Mouse (Mus musculus) granulocyte monocyte progenitor cell, adult 5-6 weeks (primary cell): ENCODE data around the gene Snd1. TPM values are rescaled to one million over a fixed set of nuclear protein-coding genes. Genes with fewer than 3 reads are reported as not detected.

Experiments
- ATAC-seq: replicated peaks from 2 replicates; pipeline ENCODE4 v1.8.0; 2016; ENCODE audit warnings: mild to moderate bottlenecking, moderate TSS enrichment, inconsistent platforms; ENCODE audit not compliant: poor library complexity, severe bottlenecking
- total RNA-seq, 2 experiments: library from RNA; stranded (forward) in 1 of 2; stranded (reverse) in 1 of 2; fragments of 200-712, 200-1000 nt in 1 of 2; fragments of >200 nt in 1 of 2; fragmentation: Nextera tagmentation in 1 of 2; gene quantifications; 2 replicates each; pipeline ENCODE4 v1.2.3; 2014 to 2017

Gene Snd1
- total RNA-seq, 2 experiments from 2014 or later = 139 to 188 TPM

- ATAC-seq = no peak
These were observed 403.2 kb downstream of the Snd1 start for GRCm38 (mm10) chr6:28877945-28878666.

- ATAC-seq = no peak
These were observed 404.4 kb downstream of the Snd1 start for GRCm38 (mm10) chr6:28879315-28879714.

- ATAC-seq = peak; percentile 31
These were observed 406.0 kb downstream of the Snd1 start for GRCm38 (mm10) chr6:28880909-28881308.

GRCm38 (mm10) chr6:28883518-28883917, 408.6 kb downstream of the Snd1 start:
- no peak for ATAC-seq

GRCm38 (mm10) chr6:28886724-28887440, 411.9 kb downstream of the Snd1 start:
- ATAC-seq = no peak

GRCm38 (mm10) chr6:28890426-28890825, 415.5 kb downstream of the Snd1 start:
- ATAC-seq = no peak

GRCm38 (mm10) chr6:28891480-28891879, 416.5 kb downstream of the Snd1 start:
- no peak for ATAC-seq

- no peak for ATAC-seq
These were observed 420.1 kb downstream of the Snd1 start for GRCm38 (mm10) chr6:28895004-28895515.

GRCm38 (mm10) chr6:28895726-28896125, 420.8 kb downstream of the Snd1 start:
- no peak for ATAC-seq

- no peak for ATAC-seq
These were observed 421.9 kb downstream of the Snd1 start for GRCm38 (mm10) chr6:28896762-28897320.

- peak; percentile 22; the same call in 1 of the 2 replicates for ATAC-seq
These were observed 422.6 kb downstream of the Snd1 start for GRCm38 (mm10) chr6:28897326-28898085.

GRCm38 (mm10) chr6:28898836-28899235, 423.9 kb downstream of the Snd1 start:
- ATAC-seq = peak; percentile 60

- no peak for ATAC-seq
These were observed 427.6 kb downstream of the Snd1 start for GRCm38 (mm10) chr6:28902573-28902972.

- no peak for ATAC-seq
These were observed 429.5 kb downstream of the Snd1 start for GRCm38 (mm10) chr6:28904417-28904816.

GRCm38 (mm10) chr6:28905301-28905700, 430.4 kb downstream of the Snd1 start:
- ATAC-seq = no peak

GRCm38 (mm10) chr6:28909866-28910265, 434.9 kb downstream of the Snd1 start:
- ATAC-seq = no peak

- no peak for ATAC-seq
These were observed 440.0 kb downstream of the Snd1 start for GRCm38 (mm10) chr6:28914981-28915380.

- ATAC-seq = no peak
These were observed 441.7 kb downstream of the Snd1 start for GRCm38 (mm10) chr6:28916630-28917029.

GRCm38 (mm10) chr6:28919346-28919745, 444.4 kb downstream of the Snd1 start:
- ATAC-seq = no peak

GRCm38 (mm10) chr6:28922371-28922770, 447.4 kb downstream of the Snd1 start:
- ATAC-seq = no peak
